Mouse (Mus musculus): Measurements from ENCODE around the gene Slc4a5. TPM values are rescaled to one million over a fixed set of nuclear protein-coding genes. Genes with fewer than 3 reads are reported as not detected.
"Not testable (repeated sequence)": the region's sequence is repeated elsewhere in the genome, so short reads cannot be mapped to it uniquely, and the experiment has no call there.

Gene Slc4a5
- polyA plus RNA-seq, 1 experiment from 2014 or later = 0.44 TPM

- not testable (repeated sequence) for H3K9me3 ChIP-seq (replicated peaks); H3K4me2 ChIP-seq; H3K4me3 ChIP-seq (replicated peaks); H3K27me3 ChIP-seq; ATAC-seq (replicated peaks; ENCODE audit: low FRiP score); H3K9ac ChIP-seq; H3K27ac ChIP-seq
- WGBS = 87% methylated on average over 8 of the region's 8 CpGs
- peaks cover 39% of the 10 kb centered on the region for H3K36me3 ChIP-seq
- peaks cover 13% of the 10 kb centered on the region for H3K4me1 ChIP-seq
These were observed 125.7 kb downstream of the Slc4a5 start for GRCm38 (mm10) chr6:83345285-83345684.

GRCm38 (mm10) chr6:83347916-83348315, 128.3 kb downstream of the Slc4a5 start:
- no peak for ATAC-seq (replicated peaks; ENCODE audit: low FRiP score)
- Histone ChIP-seq H3K4me3 (replicated peaks) (no peak overlapping the region), H3K4me2 (no peak overlapping the region), H3K4me1 (peaks cover 18% of the 10 kb centered on the region), H3K9me3 (replicated peaks) (no peaks in the 10 kb centered on the region), H3K9ac (no peak overlapping the region), H3K27me3 (no peaks in the 10 kb centered on the region), H3K36me3 (peaks cover 20% of the 10 kb centered on the region), H3K27ac (no peak overlapping the region)
- 88% methylated on average over 3 of the region's 3 CpGs for WGBS

GRCm38 (mm10) chr6:83348873-83349272, 129.2 kb downstream of the Slc4a5 start, which contains the start of gene Bola3:
TSS of gene Bola3 (plus strand) at chr6:83349147.
- Histone ChIP-seq H3K4me1 (peaks cover 18% of the 10 kb centered on the region), H3K27me3 (no peaks in the 10 kb centered on the region), H3K36me3 (peaks cover 23% of the 10 kb centered on the region), H3K4me3 (replicated peaks) (peak within 1 kb of the TSS; percentile 82), H3K9ac (peak within 1 kb of the TSS; percentile 93), H3K4me2 (peak within 1 kb of the TSS; percentile 80), H3K27ac (peak within 1 kb of the TSS; percentile 60), H3K9me3 (replicated peaks) (no peaks in the 10 kb centered on the region)
- ATAC-seq (replicated peaks; ENCODE audit: low FRiP score) = peak; percentile 64
- 25% methylated on average over 6 of the region's 6 CpGs for WGBS

GRCm38 (mm10) chr6:83349274-83349958, 129.8 kb downstream of the Slc4a5 start:
- WGBS = under 1% methylated on average over 53 of the region's 53 CpGs
- H3K36me3 ChIP-seq = peaks cover 26% of the 10 kb centered on the region
- ATAC-seq (replicated peaks; ENCODE audit: low FRiP score) = peak; percentile 95
- H3K4me2 ChIP-seq = peak overlapping the region; percentile 80
- H3K27me3 ChIP-seq = no peaks in the 10 kb centered on the region
- H3K9ac ChIP-seq = peak overlapping the region; percentile 93
- H3K9me3 ChIP-seq (replicated peaks) = no peaks in the 10 kb centered on the region
- H3K4me1 ChIP-seq = peaks cover 18% of the 10 kb centered on the region
- peak overlapping the region; percentile 60 for H3K27ac ChIP-seq
- H3K4me3 ChIP-seq (replicated peaks) = peak overlapping the region; percentile 82

GRCm38 (mm10) chr6:83350172-83350571, 130.5 kb downstream of the Slc4a5 start:
- peaks cover 34% of the 10 kb centered on the region for H3K36me3 ChIP-seq
- H3K9ac ChIP-seq = peak overlapping the region; percentile 93
- H3K27ac ChIP-seq = no peak overlapping the region; the same call in 1 of the 2 replicates
- peak overlapping the region; percentile 80 for H3K4me2 ChIP-seq
- no peaks in the 10 kb centered on the region for H3K27me3 ChIP-seq
- peaks cover 18% of the 10 kb centered on the region for H3K4me1 ChIP-seq
- WGBS = 84% methylated on average over 7 of the region's 7 CpGs
- peak overlapping the region; percentile 82 for H3K4me3 ChIP-seq (replicated peaks)
- no peak for ATAC-seq (replicated peaks; ENCODE audit: low FRiP score)
- no peaks in the 10 kb centered on the region for H3K9me3 ChIP-seq (replicated peaks)

- Histone ChIP-seq H3K4me2 (no peak overlapping the region), H3K9ac (no peak overlapping the region), H3K36me3 (peaks cover 41% of the 10 kb centered on the region), H3K27ac (no peak overlapping the region), H3K27me3 (no peaks in the 10 kb centered on the region), H3K4me3 (replicated peaks) (no peak overlapping the region; the same call in 1 of the 2 replicates), H3K4me1 (peaks cover 18% of the 10 kb centered on the region), H3K9me3 (replicated peaks) (no peaks in the 10 kb centered on the region)
- whole genome bisulfite sequencing = 89% methylated on average over 16 of the region's 16 CpGs
- ATAC-seq (replicated peaks; ENCODE audit: low FRiP score) = no peak
These were observed 131.3 kb downstream of the Slc4a5 start for GRCm38 (mm10) chr6:83350851-83351405.

GRCm38 (mm10) chr6:83351490-83352160, 132.0 kb downstream of the Slc4a5 start:
- H3K4me2 ChIP-seq = no peak overlapping the region
- H3K4me1 ChIP-seq = peaks cover 18% of the 10 kb centered on the region
- WGBS = 85% methylated on average over 7 of the region's 7 CpGs
- H3K4me3 ChIP-seq (replicated peaks) = no peak overlapping the region
- H3K36me3 ChIP-seq = peaks cover 44% of the 10 kb centered on the region
- no peak overlapping the region for H3K9ac ChIP-seq
- H3K27ac ChIP-seq = no peak overlapping the region
- no peaks in the 10 kb centered on the region for H3K9me3 ChIP-seq (replicated peaks)
- H3K27me3 ChIP-seq = no peaks in the 10 kb centered on the region
- ATAC-seq (replicated peaks; ENCODE audit: low FRiP score) = no peak; the same call in 1 of the 2 replicates

- no peaks in the 10 kb centered on the region for H3K9me3 ChIP-seq (replicated peaks)
- H3K27me3 ChIP-seq = no peaks in the 10 kb centered on the region
- H3K9ac ChIP-seq = no peak overlapping the region
- H3K27ac ChIP-seq = no peak overlapping the region
- peaks cover 18% of the 10 kb centered on the region for H3K4me1 ChIP-seq
- ATAC-seq (replicated peaks; ENCODE audit: low FRiP score) = no peak
- no peak overlapping the region for H3K4me3 ChIP-seq (replicated peaks)
- no peak overlapping the region for H3K4me2 ChIP-seq
- 94% methylated on average over 24 of the region's 24 CpGs for WGBS
- H3K36me3 ChIP-seq = peaks cover 48% of the 10 kb centered on the region
These were observed 133.2 kb downstream of the Slc4a5 start for GRCm38 (mm10) chr6:83352666-83353410.

Other genes starting within 250 kb of the Slc4a5 start
- gene Dok1, start 186.4 kb upstream of the Slc4a5 start, polyA plus RNA-seq (2015; fragmentation: Nextera tagmentation; extraction: Ambion mirVana) = 13.7 and 14.7 TPM in 2 replicates
- gene Loxl3, start 185.7 kb upstream of the Slc4a5 start, polyA plus RNA-seq (2015; fragmentation: Nextera tagmentation; extraction: Ambion mirVana) = 18.0 and 21.6 TPM in 2 replicates
- gene Aup1, start 165.3 kb upstream of the Slc4a5 start, polyA plus RNA-seq (2015; fragmentation: Nextera tagmentation; extraction: Ambion mirVana) = 196 and 221 TPM in 2 replicates
- gene Htra2, start 164.6 kb upstream of the Slc4a5 start, polyA plus RNA-seq (2015; fragmentation: Nextera tagmentation; extraction: Ambion mirVana) = 83.9 and 87.5 TPM in 2 replicates
- gene Dqx1, start 162.0 kb upstream of the Slc4a5 start, polyA plus RNA-seq (2015; fragmentation: Nextera tagmentation; extraction: Ambion mirVana) = 3.1 and 4.0 TPM in 2 replicates
- 0.69 and 3.6 TPM in 2 replicates for gene Tlx2, start 149.5 kb upstream of the Slc4a5 start, polyA plus RNA-seq (2015; fragmentation: Nextera tagmentation; extraction: Ambion mirVana)
- gene Pcgf1, start 142.0 kb upstream of the Slc4a5 start, polyA plus RNA-seq (2015; fragmentation: Nextera tagmentation; extraction: Ambion mirVana) = 36.5 and 37.8 TPM in 2 replicates
- 7.5 and 9.6 TPM in 2 replicates for gene Lbx2, start 133.5 kb upstream of the Slc4a5 start, polyA plus RNA-seq (2015; fragmentation: Nextera tagmentation; extraction: Ambion mirVana)
- gene Ccdc142, start 118.2 kb upstream of the Slc4a5 start, polyA plus RNA-seq (2015; fragmentation: Nextera tagmentation; extraction: Ambion mirVana) = 2.7 and 3.3 TPM in 2 replicates
- gene Gm42688, start 118.2 kb upstream of the Slc4a5 start, polyA plus RNA-seq (2015; fragmentation: Nextera tagmentation; extraction: Ambion mirVana) = 2.9 and 3.0 TPM in 2 replicates
- 134 and 147 TPM in 2 replicates for gene Mrpl53, start 110.8 kb upstream of the Slc4a5 start, polyA plus RNA-seq (2015; fragmentation: Nextera tagmentation; extraction: Ambion mirVana)
- gene Mogs, start 104.3 kb upstream of the Slc4a5 start, polyA plus RNA-seq (2015; fragmentation: Nextera tagmentation; extraction: Ambion mirVana) = 56.3 and 58.9 TPM in 2 replicates
- 132 and 144 TPM in 2 replicates for gene Wbp1, start 98.3 kb upstream of the Slc4a5 start, polyA plus RNA-seq (2015; fragmentation: Nextera tagmentation; extraction: Ambion mirVana)
- gene Ino80b, start 94.4 kb upstream of the Slc4a5 start, polyA plus RNA-seq (2015; fragmentation: Nextera tagmentation; extraction: Ambion mirVana) = 15.9 and 17.1 TPM in 2 replicates
- 31.5 and 33.7 TPM in 2 replicates for gene Rtkn, start 84.4 kb upstream of the Slc4a5 start, polyA plus RNA-seq (2015; fragmentation: Nextera tagmentation; extraction: Ambion mirVana)
- 6.6 and 8.3 TPM in 2 replicates for gene Wdr54, start 63.4 kb upstream of the Slc4a5 start, polyA plus RNA-seq (2015; fragmentation: Nextera tagmentation; extraction: Ambion mirVana)
- gene 1700003E16Rik, start 63.4 kb upstream of the Slc4a5 start, polyA plus RNA-seq (2015; fragmentation: Nextera tagmentation; extraction: Ambion mirVana) = 1.6 and 2.4 TPM in 2 replicates
- gene Dctn1, start 53.9 kb upstream of the Slc4a5 start, polyA plus RNA-seq (2015; fragmentation: Nextera tagmentation; extraction: Ambion mirVana) = 89.2 and 93.9 TPM in 2 replicates
- 39.7 and 44.9 TPM in 2 replicates for gene Mthfd2, start 106.1 kb downstream of the Slc4a5 start, polyA plus RNA-seq (2015; fragmentation: Nextera tagmentation; extraction: Ambion mirVana)
- 69.6 and 70.6 TPM in 2 replicates for gene Mob1a, start 106.2 kb downstream of the Slc4a5 start, polyA plus RNA-seq (2015; fragmentation: Nextera tagmentation; extraction: Ambion mirVana)
- 145 and 149 TPM in 2 replicates for gene Bola3, start 129.3 kb downstream of the Slc4a5 start, polyA plus RNA-seq (2015; fragmentation: Nextera tagmentation; extraction: Ambion mirVana)
- 51.0 and 51.4 TPM in 2 replicates for gene Tet3, start 239.3 kb downstream of the Slc4a5 start, polyA plus RNA-seq (2015; fragmentation: Nextera tagmentation; extraction: Ambion mirVana)

Data from kidney, embryonic 15.5 days (tissue).